Mouse (Mus musculus): ENCODE measurements around the gene Anapc7.

DNA sequence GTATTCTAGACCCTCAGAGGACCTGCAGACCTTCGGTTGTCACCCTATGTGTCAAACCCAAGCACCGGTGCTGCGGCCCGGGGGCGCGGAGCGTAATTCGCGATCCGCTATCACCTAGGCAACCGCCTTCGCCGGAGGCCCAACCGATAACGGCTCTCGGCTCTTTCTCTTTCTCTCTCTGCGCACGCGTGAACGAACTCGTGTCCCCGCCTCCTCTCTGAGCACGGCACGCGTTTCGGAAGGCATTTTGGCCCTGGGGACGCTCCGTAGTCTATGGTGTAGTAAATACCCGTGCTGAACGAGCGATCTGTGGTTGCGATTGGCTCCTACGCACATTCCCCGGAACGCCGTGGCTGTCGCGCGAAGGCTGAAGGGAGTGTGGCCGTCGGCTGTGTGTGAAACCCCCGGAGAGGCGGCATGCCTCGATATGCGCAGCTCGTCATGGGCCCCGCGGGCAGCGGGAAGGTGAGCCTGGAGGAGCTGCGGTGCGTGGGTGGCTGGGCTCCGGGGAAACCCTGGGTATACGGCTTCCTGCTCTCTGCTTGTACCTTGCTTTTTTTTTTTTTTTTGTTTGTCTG lies 49.2 kb upstream of the Anapc7 start, which contains the start of gene Fam216a:
- TF ChIP-seq CTCF (IDR thresholded peaks at IDR 0.05; ENCODE audit: low read depth): peak; percentile 18; the same call in 1 of the 2 replicates
- peak; percentile 75 for TF ChIP-seq EP300 (IDR thresholded peaks at IDR 0.05; ENCODE audit: low read depth)
